Mouse (Mus musculus) heart, embryonic 11.5 days (tissue): Measurements from ENCODE around the gene Ift122. TPM values are rescaled to one million over a fixed set of nuclear protein-coding genes. Genes with fewer than 3 reads are reported as not detected.

Source experiments
- ATAC-seq: fragments of 200-750 bp; cut with Nextera tagmentation; replicated peaks from 2 replicates; pipeline ENCODE4 v1.8.0; 2017; ENCODE audit warnings: moderate library complexity; ENCODE audit not compliant: insufficient number of reproducible peaks, low FRiP score, low TSS enrichment
- H3K27ac ChIP-seq: fragments of 300-500 bp; sonication (generic); 2 replicates; pipeline ENCODE4 v1.5.1; 2014; ENCODE audit warnings: mild to moderate bottlenecking, low read depth, low read length
- H3K27me3 ChIP-seq: fragments of 300-500 bp; sonication (generic); 2 replicates; pipeline ENCODE4 v1.6.1; 2014; ENCODE audit warnings: mild to moderate bottlenecking, low read length, mixed read lengths; ENCODE audit not compliant: control insufficient read depth, insufficient read depth
- H3K36me3 ChIP-seq: fragments of 300-500 bp; sonication (generic); 2 replicates; pipeline ENCODE4 v1.6.1; 2014; ENCODE audit warnings: mild to moderate bottlenecking, low read length, moderate library complexity, mixed read lengths; ENCODE audit not compliant: control insufficient read depth, insufficient read depth
- H3K4me1 ChIP-seq: fragments of 300-500 bp; sonication (generic); 2 replicates; pipeline ENCODE4 v1.6.1; 2014; ENCODE audit warnings: low read length; ENCODE audit not compliant: control insufficient read depth, insufficient read depth
- H3K4me2 ChIP-seq: fragments of 300-500 bp; sonication (generic); 2 replicates; pipeline ENCODE4 v1.6.1; 2014; ENCODE audit warnings: mild to moderate bottlenecking, moderate library complexity
- H3K4me3 ChIP-seq: fragments of 300-500 bp; sonication (generic); 2 replicates; pipeline ENCODE4 v1.5.1; 2014; ENCODE audit warnings: low read depth, low read length
- H3K9ac ChIP-seq: fragments of 300-500 bp; sonication (generic); 2 replicates; pipeline ENCODE4 v1.6.1; 2014; ENCODE audit warnings: mild to moderate bottlenecking, low read depth, low read length, moderate library complexity
- H3K9me3 ChIP-seq: fragments of 300-500 bp; sonication (generic); replicated peaks from 2 replicates; pipeline ENCODE4 v1.6.1; 2016; ENCODE audit warnings: low read length; ENCODE audit not compliant: control insufficient read depth
- WGBS: fragments of 180-500 bp; shearing (Covaris S2); extraction: QIAGEN DNeasy Blood & Tissue Kit; methylation state at CpG from one replicate; pipeline ENCODE4 v1.1.7; 2014; ENCODE audit not compliant: insufficient replicate concordance; 5-methylcytosine and 5-hydroxymethylcytosine counted together
- polyA plus RNA-seq: library from polyadenylated mRNA; unstranded; fragments of >200 nt; fragmentation: Nextera tagmentation; extraction: Ambion mirVana; gene quantifications from 2 replicates; pipeline ENCODE4 v1.2.1, GENCODE M21; 2014

The Ift122 gene
- polyA plus RNA-seq, 1 experiment from 2014 or later = 21.0 TPM

GRCm38 (mm10) chr6:115916611-115917010 lies 63.3 kb downstream of the Ift122 start:
- Histone ChIP-seq H3K27me3 (no peaks in the 10 kb centered on the region), H3K27ac (0 out of 2 replicates have a peak overlapping the region, but pooled peaks have one; percentile 75), H3K4me2 (no peak overlapping the region), H3K36me3 (no peaks in the 10 kb centered on the region), H3K4me1 (peaks cover 49% of the 10 kb centered on the region), H3K9me3 (no peaks in the 10 kb centered on the region), H3K9ac (no peak overlapping the region), H3K4me3 (no peak overlapping the region)
- WGBS = 39% methylated on average over 5 of the region's 5 CpGs
- no peak for ATAC-seq

- no peak for ATAC-seq
- WGBS = 95% methylated on average over 1 of the region's 1 CpGs
- H3K4me1 ChIP-seq = peaks cover 40% of the 10 kb centered on the region
Observed at GRCm38 (mm10) chr6:115918615-115919014, 65.3 kb downstream of the Ift122 start.

DNA sequence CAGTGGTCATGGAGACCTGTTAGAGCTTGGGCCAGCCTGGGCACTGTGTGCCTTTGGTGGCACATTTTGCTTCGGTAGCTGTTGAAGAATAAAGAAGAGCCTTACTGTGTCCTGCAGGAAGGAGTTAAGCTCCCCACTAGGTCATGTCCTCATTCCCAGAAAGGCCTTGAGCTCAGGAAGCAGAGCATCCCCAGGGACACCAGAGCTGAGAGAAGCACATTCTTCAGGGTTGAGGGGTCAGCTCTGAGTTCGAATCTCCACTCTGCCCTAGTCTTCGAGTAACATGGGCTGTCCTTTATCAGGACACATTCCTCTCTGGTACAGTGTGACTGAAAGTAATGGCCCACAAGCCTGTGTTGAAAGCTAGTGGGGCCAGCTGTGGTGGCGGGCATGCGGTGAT lies 66.6 kb downstream of the Ift122 start:
- Histone ChIP-seq H3K4me1 (peaks cover 39% of the 10 kb centered on the region), H3K4me2 (no peak overlapping the region), H3K9ac (no peak overlapping the region), H3K9me3 (no peaks in the 10 kb centered on the region), H3K27ac (no peak overlapping the region), H3K4me3 (no peak overlapping the region), H3K36me3 (no peaks in the 10 kb centered on the region), H3K27me3 (no peaks in the 10 kb centered on the region)
- WGBS = 77% methylated on average over 5 of the region's 5 CpGs
- no peak for ATAC-seq

More at GRCm38 (mm10) chr6:115918615-115919014, 65.3 kb downstream of the Ift122 start:
- Histone ChIP-seq H3K4me2 (no peak overlapping the region), H3K4me3 (no peak overlapping the region), H3K9me3 (no peaks in the 10 kb centered on the region), H3K27ac (no peak overlapping the region), H3K27me3 (no peaks in the 10 kb centered on the region), H3K36me3 (no peaks in the 10 kb centered on the region), H3K9ac (no peak overlapping the region)

DNA sequence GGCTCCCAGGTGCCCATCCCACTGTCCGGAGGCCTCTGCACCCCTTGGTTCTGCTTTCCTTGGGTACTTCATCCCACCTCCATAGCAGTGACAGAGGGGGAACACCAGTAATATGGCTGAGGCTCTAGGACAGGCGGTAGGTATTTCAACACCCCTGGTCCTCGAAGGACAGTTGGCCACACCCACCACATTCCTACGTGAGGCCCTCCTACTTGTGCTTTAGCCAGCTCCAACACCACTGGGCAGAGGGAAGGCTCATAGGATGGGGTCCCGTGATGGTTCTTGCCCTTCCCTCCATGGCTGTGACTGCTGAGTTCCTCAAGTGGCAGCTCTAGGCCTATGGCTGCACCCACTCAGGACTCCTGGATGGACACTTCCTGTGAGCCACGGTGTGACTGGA lies 71.6 kb downstream of the Ift122 start:
- no peak overlapping the region for H3K9ac ChIP-seq
- H3K4me2 ChIP-seq = peak overlapping the region; percentile 1; the same call in 1 of the 2 replicates
- WGBS = 32% methylated on average over 6 of the region's 6 CpGs
- peak; percentile 62 for ATAC-seq
- no peak overlapping the region for H3K4me3 ChIP-seq
- peaks cover 27% of the 10 kb centered on the region for H3K4me1 ChIP-seq
- no peaks in the 10 kb centered on the region for H3K27me3 ChIP-seq
- H3K36me3 ChIP-seq = no peaks in the 10 kb centered on the region
- H3K9me3 ChIP-seq = no peaks in the 10 kb centered on the region
- 0 out of 2 replicates have a peak overlapping the region, but pooled peaks have one; percentile 50 for H3K27ac ChIP-seq

DNA sequence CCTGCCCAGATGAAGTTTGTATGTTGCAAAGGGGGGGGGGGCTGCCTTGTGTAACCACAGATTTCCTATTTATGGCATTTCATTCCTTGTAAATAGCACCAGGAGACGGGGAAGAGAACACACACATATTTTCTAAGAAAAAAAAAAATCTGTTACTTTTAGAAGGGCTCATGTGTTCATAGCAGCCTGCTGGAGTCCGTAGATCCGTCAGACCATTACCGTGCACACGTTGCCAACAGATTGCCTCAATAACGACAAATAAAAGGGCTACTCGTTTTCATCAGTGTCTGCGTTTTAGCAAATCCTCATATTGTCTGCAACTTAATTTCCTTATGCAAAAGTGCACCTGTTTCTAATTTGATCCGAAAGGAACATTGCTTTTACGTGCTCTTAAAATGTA lies 73.1 kb downstream of the Ift122 start:
- no peak overlapping the region for H3K27ac ChIP-seq
- H3K4me1 ChIP-seq = peaks cover 30% of the 10 kb centered on the region
- H3K9me3 ChIP-seq = no peaks in the 10 kb centered on the region
- no peak for ATAC-seq
- 85% methylated on average over 10 of the region's 10 CpGs for WGBS
- no peaks in the 10 kb centered on the region for H3K27me3 ChIP-seq
- H3K4me2 ChIP-seq = no peak overlapping the region
- H3K4me3 ChIP-seq = no peak overlapping the region
- no peaks in the 10 kb centered on the region for H3K36me3 ChIP-seq
- no peak overlapping the region for H3K9ac ChIP-seq

DNA sequence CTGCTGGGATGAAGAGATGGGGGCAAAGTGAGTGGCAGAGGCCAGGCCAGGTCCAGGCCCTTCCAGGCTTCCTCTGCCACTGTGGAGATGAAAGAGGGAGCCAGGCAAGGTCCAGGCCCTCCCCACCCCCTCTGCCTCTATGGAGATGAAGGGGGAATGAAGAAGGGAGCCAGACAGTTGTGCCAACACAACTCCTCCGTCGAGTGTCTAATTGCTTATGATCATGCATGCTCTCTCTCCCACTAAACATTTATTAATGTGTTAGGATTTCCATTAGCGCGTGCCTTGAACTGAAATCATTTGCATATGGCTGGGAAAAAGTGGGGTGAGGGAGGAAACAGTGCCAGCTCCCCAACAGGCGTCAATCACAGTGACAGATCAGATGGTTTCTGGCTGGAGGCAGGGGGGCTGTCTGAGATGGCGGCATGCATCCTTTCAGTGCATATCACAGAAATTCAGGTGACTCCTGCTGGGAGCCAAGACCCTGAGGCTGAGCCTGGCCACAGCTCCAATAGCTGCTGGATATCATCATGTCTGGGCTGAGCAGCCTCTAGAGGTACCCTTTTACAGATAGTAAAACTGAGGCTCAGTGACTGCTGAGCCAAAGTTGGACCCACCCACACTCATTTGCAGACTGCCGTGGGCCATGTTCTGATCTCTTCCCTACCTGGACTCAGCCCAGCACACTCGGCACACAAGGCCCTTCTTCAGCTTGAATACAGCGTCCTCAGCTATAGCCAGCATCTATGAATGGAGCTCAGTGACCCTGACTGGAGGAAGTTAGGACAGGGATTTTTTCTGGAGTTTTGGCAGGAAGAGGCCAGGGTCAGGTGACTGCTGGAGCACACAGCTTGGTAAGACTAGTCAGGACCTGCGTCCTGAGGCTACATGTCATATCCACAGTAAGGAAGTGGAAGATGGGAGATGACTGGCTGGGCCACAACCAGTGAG lies 74.3 kb downstream of the Ift122 start:
- Histone ChIP-seq H3K4me3 (no peak overlapping the region), H3K4me1 (peaks cover 33% of the 10 kb centered on the region), H3K27ac (no peak overlapping the region), H3K36me3 (no peaks in the 10 kb centered on the region), H3K9me3 (no peaks in the 10 kb centered on the region), H3K4me2 (no peak overlapping the region), H3K9ac (no peak overlapping the region), H3K27me3 (no peaks in the 10 kb centered on the region)
- ATAC-seq = no peak
- 80% methylated on average over 10 of the region's 10 CpGs for WGBS

DNA sequence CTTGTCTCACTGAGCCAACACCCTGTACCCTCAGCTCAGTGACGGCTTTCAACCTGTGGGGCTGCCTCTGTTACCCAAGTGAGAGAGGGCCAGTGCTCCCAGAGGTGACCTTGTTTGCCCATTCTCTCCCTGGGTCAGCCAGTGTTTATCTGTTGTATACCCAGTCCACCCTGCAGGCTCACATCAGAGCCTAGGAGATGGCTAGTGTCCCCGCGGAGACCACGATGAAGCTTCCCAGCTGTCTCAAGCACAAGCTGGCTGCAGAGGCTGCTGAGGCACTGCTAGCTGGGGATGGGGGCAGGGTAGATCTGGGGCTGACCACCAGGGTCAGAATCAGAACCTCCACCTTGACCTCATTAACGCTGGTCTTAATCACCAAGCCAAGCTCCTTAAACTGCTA lies 76.7 kb downstream of the Ift122 start:
- H3K4me1 ChIP-seq = peaks cover 23% of the 10 kb centered on the region
- no peaks in the 10 kb centered on the region for H3K9me3 ChIP-seq
- H3K4me2 ChIP-seq = no peak overlapping the region
- no peak for ATAC-seq
- no peaks in the 10 kb centered on the region for H3K27me3 ChIP-seq
- no peak overlapping the region for H3K27ac ChIP-seq
- H3K36me3 ChIP-seq = no peaks in the 10 kb centered on the region
- WGBS = 41% methylated on average over 5 of the region's 5 CpGs
- no peak overlapping the region for H3K4me3 ChIP-seq
- peak overlapping the region; percentile 48; the same call in 1 of the 2 replicates for H3K9ac ChIP-seq

GRCm38 (mm10) chr6:115931639-115932038 lies 78.4 kb downstream of the Ift122 start, which contains the start of gene Rho:
Gene Rho, plus strand, starts transcription at chr6:115931748.
- no peaks in the 10 kb centered on the region for H3K36me3 ChIP-seq
- H3K9me3 ChIP-seq = no peaks in the 10 kb centered on the region
- no peak within 1 kb of the TSS for H3K27ac ChIP-seq
- peak within 1 kb of the TSS; percentile 22; the same call in 1 of the 2 replicates for H3K9ac ChIP-seq
- no peaks in the 10 kb centered on the region for H3K27me3 ChIP-seq
- no peak within 1 kb of the TSS for H3K4me2 ChIP-seq
- 86% methylated on average over 14 of the region's 14 CpGs for WGBS
- ATAC-seq = no peak
- H3K4me3 ChIP-seq = no peak within 1 kb of the TSS
- peaks cover 19% of the 10 kb centered on the region for H3K4me1 ChIP-seq
